ENCODE assay signal across 25 mouse cellular contexts in the genomic region with DNA sequence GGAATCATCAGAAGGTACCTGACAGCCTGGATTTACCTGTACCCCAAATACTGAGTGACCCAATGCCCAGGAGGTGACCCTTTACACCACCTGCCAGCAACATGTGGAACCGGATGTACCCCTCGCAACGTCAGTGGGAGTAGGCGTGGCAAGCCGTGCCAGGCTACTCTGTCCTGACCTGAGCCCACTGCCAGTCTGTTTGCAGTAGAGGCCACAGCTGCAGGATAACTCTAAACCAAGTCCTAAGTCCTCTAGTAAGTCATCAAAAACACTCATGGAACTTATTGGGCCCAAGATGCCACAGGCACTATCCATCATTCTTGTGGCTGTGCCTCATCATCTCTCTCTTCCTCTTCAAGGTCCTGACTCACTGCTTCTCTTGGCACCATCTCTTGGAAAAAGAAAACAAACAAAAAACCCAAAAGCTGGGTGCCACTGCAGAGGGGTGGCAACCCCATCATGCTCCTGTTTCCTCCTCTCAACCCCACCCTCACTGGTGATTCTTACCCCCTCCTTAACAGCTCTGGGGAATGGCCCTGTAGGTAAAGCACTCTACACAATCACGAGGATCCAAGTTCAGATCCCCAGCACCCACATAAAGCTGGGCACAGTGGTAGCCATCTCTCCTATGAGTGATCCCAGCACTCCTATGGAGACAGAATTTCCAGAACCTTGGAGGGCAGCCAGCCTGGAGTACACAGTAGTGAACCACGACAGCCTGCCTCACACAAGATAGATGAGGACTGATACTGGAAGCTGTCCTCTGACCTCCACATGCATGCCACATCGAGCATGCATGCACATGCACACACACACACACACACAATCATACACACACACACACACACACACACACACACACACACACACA. TPM values are rescaled to one million over a fixed set of nuclear protein-coding genes. Genes with fewer than 3 reads are reported as not detected.
DNase-seq lines count a peak whose midpoint lies in the region; ATAC-seq and TF ChIP-seq lines count a peak whose summit lies in the region.
"Had no signal": no experiment of that assay in that cellular context is flagged by ENCODE, and none has a peak within 500 bp of the region (broad histone marks: within the 10 kb centered on the region; RNA-seq: fewer than 3 reads in every experiment).

No protein-coding gene starts in this region.

- WGBS in stomach, postnatal 0 days, result 66% methylated on average over 8 of the region's 8 CpGs

- in situ Hi-C loops in Patski (cut with MboI; ENCODE audit: low pct_unique_long_range_greater_than_20kb), result no loop called here

- DNase-seq in 3134 (ENCODE audit: extremely low read depth, insufficient read length, low spot score) (peak; percentile 79), 3T3-L1 (ENCODE audit: low read depth, low spot score) (peak; percentile 80), Patski (ENCODE audit: low read depth, low spot score) (no peak)
- no peak for DNase-seq in stomach, postnatal 0 days (ENCODE audit: low spot score)
- DNase-seq in lung, postnatal 25 days (ENCODE audit: low spot score), result no peak
- DNase-seq in layer of hippocampus, postnatal 10 days (ENCODE audit: low spot score in 2 of 2), result no peak
- DNase-seq: cerebellum, adult 11 months; cerebellum, adult 8-10 months; cerebellum, postnatal 25 days; gastrocnemius, postnatal 14 days; heart, adult 2 months; heart, postnatal 14 days had no signal

- no peak for TF ChIP-seq CTCF in Patski (IDR thresholded peaks at IDR 0.05)
- no peak for TF ChIP-seq CTCF in stomach, postnatal 0 days (IDR thresholded peaks at IDR 0.05; ENCODE audit: low read depth)

- no peaks in the 10 kb centered on the region for H3K9me3 ChIP-seq in stomach, postnatal 0 days (ENCODE audit: control insufficient read depth, low read length)
- H3K9me3 ChIP-seq: embryonic facial prominence, embryonic 12.5 days; forebrain, embryonic 15.5 days; heart, embryonic 15.5 days; hindbrain, embryonic 13.5 days had no signal

- H3K9ac ChIP-seq in stomach, postnatal 0 days (ENCODE audit: low read length), result no peak overlapping the region
- H3K9ac ChIP-seq: embryonic facial prominence, embryonic 12.5 days; forebrain, embryonic 15.5 days; heart, embryonic 15.5 days; hindbrain, embryonic 13.5 days had no signal

- H3K4me3 ChIP-seq in stomach, postnatal 0 days (ENCODE audit: low read depth, low read length), result no peak overlapping the region
- H3K4me3 ChIP-seq: embryonic facial prominence, embryonic 12.5 days; forebrain, embryonic 15.5 days; heart, adult 2 months; heart, embryonic 15.5 days; hindbrain, embryonic 13.5 days had no signal

- no peak overlapping the region for H3K4me2 ChIP-seq in stomach, postnatal 0 days (replicated peaks; ENCODE audit: low read depth)
- H3K4me2 ChIP-seq: embryonic facial prominence, embryonic 12.5 days; forebrain, embryonic 15.5 days; heart, embryonic 11.5 days; heart, embryonic 15.5 days; hindbrain, embryonic 13.5 days had no signal

- ATAC-seq in Patski, result peak; percentile 26
- ATAC-seq in stomach, postnatal 0 days (ENCODE audit: low FRiP score, low TSS enrichment), result 0 out of 2 replicates have a peak, but pooled peaks have one; percentile 9
- ATAC-seq: forebrain, embryonic 15.5 days; hindbrain, postnatal 0 days had no signal

- peaks cover 14% of the 10 kb centered on the region for H3K36me3 ChIP-seq in stomach, postnatal 0 days (ENCODE audit: control insufficient read depth, insufficient read depth, low read length)

- TF ChIP-seq EP300 in stomach, postnatal 0 days (optimal IDR thresholded peaks at IDR 0.05), result no peak

- peak overlapping the region; percentile 79 for H3K27ac ChIP-seq in stomach, postnatal 0 days (replicated peaks)
- H3K27ac ChIP-seq: embryonic facial prominence, embryonic 12.5 days; forebrain, embryonic 15.5 days; heart, adult 2 months; heart, embryonic 15.5 days; hindbrain, embryonic 13.5 days; hindbrain, postnatal 0 days had no signal

- no peaks in the 10 kb centered on the region for H3K27me3 ChIP-seq in Patski
- no peaks in the 10 kb centered on the region for H3K27me3 ChIP-seq in stomach, postnatal 0 days (ENCODE audit: control insufficient read depth, insufficient read depth, low read length)
- H3K27me3 ChIP-seq: CH12.LX; embryonic facial prominence, embryonic 12.5 days; forebrain, embryonic 15.5 days; heart, embryonic 15.5 days; hindbrain, embryonic 13.5 days had no signal

- CTCF ChIA-PET in Patski (lab: Charles Lee), result interaction anchor here (0.9 to 3.1 kb wide), 4 partner anchors 12 to 28 kb away, joined by 3 to 15 read pairs (median 3); a partner anchor contains a TSS

- POLR2A ChIA-PET in Patski (lab: Charles Lee), result interaction anchor here (0.7 to 0.9 kb wide), 2 partner anchors 17 to 170 kb away, joined by 3 to 4 read pairs; no protein-coding TSS in a partner anchor

- 0 out of 2 replicates have a peak, but pooled peaks cover 2% of the 10 kb centered on the region for H3K4me1 ChIP-seq in stomach, postnatal 0 days (replicated peaks; ENCODE audit: control insufficient read depth, insufficient read depth)
- H3K4me1 ChIP-seq: embryonic facial prominence, embryonic 12.5 days; forebrain, embryonic 15.5 days; heart, embryonic 15.5 days; hindbrain, embryonic 13.5 days had no signal

RNA-seq across cellular contexts. Expression of a gene that starts 17.1 kb away (rescaled TPM):
- polyA plus RNA-seq in Patski (2021), result 5.1 TPM
- 0.55 and 0.63 TPM in 2 replicates for polyA plus RNA-seq in stomach, postnatal 0 days (2015; fragmentation: Nextera tagmentation; extraction: Ambion mirVana)
- total RNA-seq in layer of hippocampus, postnatal 10 days (2021), result 1 to 10 TPM; 9.1 to 9.4 TPM

RNA-seq across cellular contexts. Expression of a gene that starts 21.2 kb away (rescaled TPM):
- polyA plus RNA-seq in Patski (2021), result 23.5 TPM
- 8.5 and 9.2 TPM in 2 replicates for polyA plus RNA-seq in stomach, postnatal 0 days (2015; fragmentation: Nextera tagmentation; extraction: Ambion mirVana)
- 1 to 10 TPM; 6.1 to 6.4 TPM for total RNA-seq in layer of hippocampus, postnatal 10 days (2021)

RNA-seq across cellular contexts. Expression of a gene that starts 21.5 kb away (rescaled TPM):
- polyA plus RNA-seq in Patski (2021), result 45.7 TPM
- polyA plus RNA-seq in stomach, postnatal 0 days (2015; fragmentation: Nextera tagmentation; extraction: Ambion mirVana), result 23.9 and 27.1 TPM in 2 replicates
- 10 to 100 TPM; 80.0 to 85.0 TPM for total RNA-seq in layer of hippocampus, postnatal 10 days (2021)

RNA-seq across cellular contexts. Expression of a gene that starts 34.6 kb away (rescaled TPM):
- not detected for polyA plus RNA-seq in Patski (2021)
- polyA plus RNA-seq in stomach, postnatal 0 days (2015; fragmentation: Nextera tagmentation; extraction: Ambion mirVana), result not detected in 2 replicates
- total RNA-seq in layer of hippocampus, postnatal 10 days (2021), result not detected
- total RNA-seq: adrenal gland, postnatal 4 days; CH12.LX; gastrocnemius, postnatal 14 days; heart, adult 2 months; heart, postnatal 14 days; hematopoietic stem cell, adult 5-6 weeks; hindbrain, postnatal 0 days had no signal
- polyA plus RNA-seq: brain, embryonic 14.5 days; cortical plate, adult 2 months; embryonic facial prominence, embryonic 12.5 days; forebrain, embryonic 11.5 days; forebrain, embryonic 15.5 days; heart, embryonic 11.5 days; heart, embryonic 15.5 days; hindbrain, embryonic 13.5 days; hindbrain, postnatal 0 days; intestine, embryonic 14.5 days had no signal

RNA-seq across cellular contexts. Expression of a gene that starts 44.6 kb away (rescaled TPM):
- polyA plus RNA-seq in Patski (2021), result 50.0 TPM
- polyA plus RNA-seq in stomach, postnatal 0 days (2015; fragmentation: Nextera tagmentation; extraction: Ambion mirVana), result 29.9 and 32.0 TPM in 2 replicates
- 10 to 100 TPM; 48.5 to 48.6 TPM for total RNA-seq in layer of hippocampus, postnatal 10 days (2021)

Comparison
In these comparisons a context has a peak if more than half of its experiments do, and no peak if none do; other contexts are left out.
1. DNase-seq: peak in 3134 (single experiment) and 3T3-L1 (single experiment); none in Patski (single experiment), stomach, postnatal 0 days (single experiment), lung, postnatal 25 days (single experiment) and layer of hippocampus, postnatal 10 days (0 of 2).